Mouse (Mus musculus): Measurements from ENCODE around the gene Spon1. TPM values are rescaled to one million over a fixed set of nuclear protein-coding genes. Genes with fewer than 3 reads are reported as not detected.

Spon1 gene
- total and polyA plus RNA-seq, 3 experiments: not detected

GRCm38 (mm10) chr7:113969182-113969581, 203.4 kb downstream of the Spon1 start:
- Histone ChIP-seq H3K9ac (ENCODE audit: control insufficient read depth, low read depth, low read length, poor library complexity, severe bottlenecking) (no peak overlapping the region), H3K4me1 (ENCODE audit: control insufficient read depth in 1 of 2, insufficient read depth in 2 of 2, low read length in 2 of 2) (no peaks in the 10 kb centered on the region), H3K79me2 (ENCODE audit: control insufficient read depth, insufficient read depth, low read length, poor library complexity) (no peaks in the 10 kb centered on the region), H3K4me3 (ENCODE audit: control insufficient read depth in 1 of 2, insufficient read depth in 1 of 2, low read depth in 2 of 2, low read length in 2 of 2) (no peak overlapping the region), H3K36me3 (ENCODE audit: control insufficient read depth in 1 of 2, insufficient read depth in 2 of 2, low read length in 2 of 2) (no peaks in the 10 kb centered on the region), H3K27me3 (ENCODE audit: control insufficient read depth in 1 of 2, insufficient read depth in 2 of 2, low read length in 2 of 2) (no peaks in the 10 kb centered on the region), H3K9me3 (replicated peaks; ENCODE audit: insufficient read depth, low read length) (no peaks in the 10 kb centered on the region), H3K27ac (ENCODE audit: control insufficient read depth, low read depth, low read length) (no peak overlapping the region)
- DNase-seq (ENCODE audit: low read depth, low spot score): no peak
- TF ChIP-seq NRF1 (IDR thresholded peaks at IDR 0.05; ENCODE audit: insufficient read depth, low read depth, low read length, poor library complexity, severe bottlenecking) (no peak), JUND (IDR thresholded peaks at IDR 0.05; ENCODE audit: low read depth, low read length) (no peak), MAX (IDR thresholded peaks at IDR 0.05; ENCODE audit: low read length) (no peak), SIN3A (IDR thresholded peaks at IDR 0.05; ENCODE audit: low read length) (no peak), NELFE (IDR thresholded peaks at IDR 0.05; ENCODE audit: low read depth, low read length) (no peak), EP300 (IDR thresholded peaks at IDR 0.05; ENCODE audit: low read depth in 1 of 2, low read length in 2 of 2) (no peak), CHD2 (IDR thresholded peaks at IDR 0.05; ENCODE audit: low read length) (no peak), ZC3H11A (IDR thresholded peaks at IDR 0.05; ENCODE audit: low read depth, low read length) (no peak), RAD21 (IDR thresholded peaks at IDR 0.05; ENCODE audit: low read depth, low read length) (no peak), ZNF384 (IDR thresholded peaks at IDR 0.05; ENCODE audit: low read depth, low read length) (no peak)

DNA sequence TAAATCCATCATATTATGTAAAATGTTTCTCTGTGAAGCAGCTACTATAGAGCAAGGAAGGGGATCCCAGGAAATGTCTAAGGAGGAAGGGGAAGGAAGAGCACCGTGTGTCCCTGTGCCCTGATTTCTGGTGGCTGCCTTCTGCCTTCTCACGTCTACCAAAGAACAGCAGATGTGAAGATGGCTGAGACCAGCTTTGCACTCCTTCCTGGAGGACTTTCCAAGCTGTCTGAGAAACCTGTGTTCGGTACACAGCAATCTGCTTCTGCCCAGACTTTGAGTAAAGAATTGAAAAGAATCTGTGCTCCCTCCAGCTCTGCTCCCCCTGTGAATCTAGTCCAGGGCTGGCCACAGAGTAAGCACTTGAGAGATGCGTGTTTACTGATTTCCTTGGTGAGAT, 206.7 kb downstream of the Spon1 start:
- Histone ChIP-seq H3K9me3 (replicated peaks; ENCODE audit: insufficient read depth, low read length) (no peaks in the 10 kb centered on the region), H3K4me3 (ENCODE audit: control insufficient read depth in 1 of 2, insufficient read depth in 1 of 2, low read depth in 2 of 2, low read length in 2 of 2) (no peak overlapping the region), H3K79me2 (ENCODE audit: control insufficient read depth, insufficient read depth, low read length, poor library complexity) (no peaks in the 10 kb centered on the region), H3K4me1 (ENCODE audit: control insufficient read depth in 1 of 2, insufficient read depth in 2 of 2, low read length in 2 of 2) (no peaks in the 10 kb centered on the region), H3K27ac (ENCODE audit: control insufficient read depth, low read depth, low read length) (no peak overlapping the region), H3K36me3 (ENCODE audit: control insufficient read depth in 1 of 2, insufficient read depth in 2 of 2, low read length in 2 of 2) (no peaks in the 10 kb centered on the region), H3K9ac (ENCODE audit: control insufficient read depth, low read depth, low read length, poor library complexity, severe bottlenecking) (no peak overlapping the region), H3K27me3 (ENCODE audit: control insufficient read depth in 1 of 2, insufficient read depth in 2 of 2, low read length in 2 of 2) (no peaks in the 10 kb centered on the region)
- TF ChIP-seq JUND (IDR thresholded peaks at IDR 0.05; ENCODE audit: low read depth, low read length): no peak
- no peak for TF ChIP-seq POLR2AphosphoS2 (IDR thresholded peaks at IDR 0.05; ENCODE audit: low read length)
- no peak for TF ChIP-seq ZKSCAN1 (IDR thresholded peaks at IDR 0.05; ENCODE audit: low read depth, low read length)
- no peak for TF ChIP-seq MXI1 (IDR thresholded peaks at IDR 0.05; ENCODE audit: low read depth, low read length)
- TF ChIP-seq ZC3H11A (IDR thresholded peaks at IDR 0.05; ENCODE audit: low read depth, low read length): no peak
- no peak for TF ChIP-seq HCFC1 (IDR thresholded peaks at IDR 0.05; ENCODE audit: low read depth, low read length)
- no peak for TF ChIP-seq USF2 (IDR thresholded peaks at IDR 0.05; ENCODE audit: borderline replicate concordance in 1 of 2, insufficient read depth in 1 of 2, low read depth in 1 of 2, low read length in 2 of 2)
- no peak for TF ChIP-seq EP300 (IDR thresholded peaks at IDR 0.05; ENCODE audit: low read depth in 1 of 2, low read length in 2 of 2)
- no peak for TF ChIP-seq ETS1 (IDR thresholded peaks at IDR 0.05; ENCODE audit: low read depth, low read length)
- no peak for TF ChIP-seq SIN3A (IDR thresholded peaks at IDR 0.05; ENCODE audit: low read length)
- no peak for TF ChIP-seq TBP (IDR thresholded peaks at IDR 0.05; ENCODE audit: low read depth, low read length)
- TF ChIP-seq USF1 (IDR thresholded peaks at IDR 0.05; ENCODE audit: low read depth, low read length): no peak
- no peak for TF ChIP-seq MAFK (IDR thresholded peaks at IDR 0.05; ENCODE audit: borderline replicate concordance, low read depth, low read length)
- TF ChIP-seq MAX (IDR thresholded peaks at IDR 0.05; ENCODE audit: low read length): no peak
- no peak for TF ChIP-seq CHD2 (IDR thresholded peaks at IDR 0.05; ENCODE audit: low read length)
- no peak for TF ChIP-seq MAZ (IDR thresholded peaks at IDR 0.05; ENCODE audit: low read depth, low read length)
- TF ChIP-seq TCF12 (IDR thresholded peaks at IDR 0.05; ENCODE audit: low read depth, low read length): no peak
- TF ChIP-seq ZMIZ1 (IDR thresholded peaks at IDR 0.05; ENCODE audit: low read depth, low read length): no peak
- no peak for TF ChIP-seq E2F4 (IDR thresholded peaks at IDR 0.05; ENCODE audit: borderline replicate concordance, low read depth, low read length)
- DNase-seq (ENCODE audit: low read depth, low spot score): no peak

All from MEL (cell line).